Mouse (Mus musculus) erythroid progenitor cell, adult 5-6 weeks (primary cell): Measurements from ENCODE around the gene Matn3. TPM values are rescaled to one million over a fixed set of nuclear protein-coding genes. Genes with fewer than 3 reads are reported as not detected.
A peak's percentile ranks its signal among the peaks of the same experiment; 100 is the strongest.

ENCODE experiments used
- ATAC-seq: replicated peaks from 2 replicates; pipeline ENCODE4 v1.8.0; 2016; ENCODE audit warnings: moderate number of reproducible peaks, mild to moderate bottlenecking, moderate TSS enrichment, inconsistent platforms; ENCODE audit not compliant: poor library complexity, low FRiP score, severe bottlenecking
- total RNA-seq, 2 experiments: library from RNA; stranded (forward) in 1 of 2; stranded (reverse) in 1 of 2; fragments of 150-400 nt in 1 of 2; fragments of 186-747, 209-891 nt in 1 of 2; gene quantifications; 2 replicates each; pipeline versions ENCODE4 v1.2.3 to v1.2.4; 2015 to 2017; ENCODE audit warnings: low replicate concordance in 2 of 2

Matn3 gene
- total RNA-seq (2015; ENCODE audit: low replicate concordance): not detected in 2 replicates
- total RNA-seq (2017; ENCODE audit: low replicate concordance): not detected in 2 replicates

GRCm38 (mm10) chr12:8947714-8948464 lies at the start of gene Matn3:
TSS of gene Matn3 (plus strand) at chr12:8947929.
- peak; percentile 55; the same call in 1 of the 2 replicates for ATAC-seq

- no peak for ATAC-seq
Observed at GRCm38 (mm10) chr12:8898879-8899785, 48.6 kb upstream of the Matn3 start.

GRCm38 (mm10) chr12:8900107-8900698 lies 47.5 kb upstream of the Matn3 start:
- ATAC-seq: no peak

GRCm38 (mm10) chr12:8900919-8901663 lies 46.6 kb upstream of the Matn3 start:
- no peak for ATAC-seq

GRCm38 (mm10) chr12:8901934-8902333 lies 45.8 kb upstream of the Matn3 start:
- ATAC-seq: no peak

- ATAC-seq: no peak
Observed at GRCm38 (mm10) chr12:8902479-8902878, 45.2 kb upstream of the Matn3 start.

GRCm38 (mm10) chr12:8912860-8913685 lies 34.7 kb upstream of the Matn3 start:
- no peak for ATAC-seq

- ATAC-seq: no peak
Observed at GRCm38 (mm10) chr12:8913701-8914340, 33.9 kb upstream of the Matn3 start.

- ATAC-seq: no peak
Observed at GRCm38 (mm10) chr12:8916378-8916777, 31.4 kb upstream of the Matn3 start.

- ATAC-seq: no peak
Observed at GRCm38 (mm10) chr12:8919231-8919630, 28.5 kb upstream of the Matn3 start.

GRCm38 (mm10) chr12:8920996-8921393 lies 26.7 kb upstream of the Matn3 start:
- ATAC-seq: no peak

- ATAC-seq: peak; percentile 89
Observed at GRCm38 (mm10) chr12:8921394-8922368, 26.0 kb upstream of the Matn3 start, which contains the start of gene Laptm4a. TSS of gene Laptm4a (plus strand) at chr12:8921664.

GRCm38 (mm10) chr12:8922369-8923124 lies 25.2 kb upstream of the Matn3 start:
- no peak for ATAC-seq

- ATAC-seq: peak; percentile 71
Observed at GRCm38 (mm10) chr12:8923125-8923410, 24.7 kb upstream of the Matn3 start.

GRCm38 (mm10) chr12:8923603-8924002 lies 24.1 kb upstream of the Matn3 start:
- ATAC-seq: no peak

- ATAC-seq: no peak
Observed at GRCm38 (mm10) chr12:8927652-8928051, 20.1 kb upstream of the Matn3 start.

GRCm38 (mm10) chr12:8928766-8929165 lies 19.0 kb upstream of the Matn3 start:
- ATAC-seq: no peak
